Mouse (Mus musculus) kidney, adult 11 months (tissue): ENCODE measurements around the gene Ms4a6d.
"Not testable (repeated sequence)": the region's sequence is repeated elsewhere in the genome, so short reads cannot be mapped to it uniquely, and the experiment has no call there.

Experiments used
- DNase-seq: peaks from one replicate; pipeline ENCODE4 v3.0.0; 2022

The Ms4a6d gene

GRCm38 (mm10) chr19:11604603-11605002, at the start of gene Ms4a6d:
Ms4a6d (minus strand) TSS chr19:11604849.
- no peak for DNase-seq

DNA sequence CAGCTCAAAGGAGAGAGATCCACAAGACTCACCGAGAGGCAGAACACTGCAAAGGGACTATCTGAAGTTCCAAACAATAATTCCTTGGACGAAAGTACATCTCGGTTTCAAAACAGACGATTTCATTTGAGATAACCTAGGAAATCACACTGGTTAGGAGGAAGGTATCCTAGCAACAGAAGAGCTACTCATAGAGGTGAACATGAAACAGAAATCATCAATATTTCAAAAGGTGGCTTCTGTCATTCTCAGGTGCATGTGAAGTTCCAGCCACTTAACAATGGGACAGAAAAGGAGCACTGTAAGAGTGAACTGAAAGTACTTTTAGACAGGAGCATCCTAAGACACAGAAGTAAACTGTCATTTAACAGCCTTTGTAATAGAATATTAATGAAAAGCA, 44.9 kb upstream of the Ms4a6d start:
- DNase-seq: no peak

GRCm38 (mm10) chr19:11646166-11646565, 41.5 kb upstream of the Ms4a6d start:
- DNase-seq: no peak

- DNase-seq: no peak
These were observed 36.1 kb upstream of the Ms4a6d start, which contains the start of gene Ms4a3 for GRCm38 (mm10) chr19:11640732-11641131. Ms4a3 (minus strand) TSS chr19:11640851.

DNA sequence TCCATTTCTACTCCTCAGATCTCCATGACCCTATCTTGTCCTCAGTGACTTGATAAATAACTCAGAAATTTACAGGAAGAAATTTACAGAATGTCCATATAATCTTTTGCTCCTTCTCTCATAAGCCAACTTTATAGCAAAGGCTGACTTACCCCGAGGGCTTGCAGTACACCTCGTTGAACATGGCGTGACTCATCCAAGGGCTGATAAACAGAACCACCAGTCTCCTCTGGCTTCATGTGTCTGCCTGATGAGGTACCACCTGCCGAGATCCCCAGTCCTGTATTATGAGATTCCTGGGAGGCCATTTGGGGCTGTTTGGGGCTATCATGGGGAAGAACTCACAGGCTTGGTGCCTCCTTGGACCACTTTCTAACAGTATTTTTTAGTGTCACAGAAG, 34.4 kb upstream of the Ms4a6d start:
- DNase-seq: no peak

DNA sequence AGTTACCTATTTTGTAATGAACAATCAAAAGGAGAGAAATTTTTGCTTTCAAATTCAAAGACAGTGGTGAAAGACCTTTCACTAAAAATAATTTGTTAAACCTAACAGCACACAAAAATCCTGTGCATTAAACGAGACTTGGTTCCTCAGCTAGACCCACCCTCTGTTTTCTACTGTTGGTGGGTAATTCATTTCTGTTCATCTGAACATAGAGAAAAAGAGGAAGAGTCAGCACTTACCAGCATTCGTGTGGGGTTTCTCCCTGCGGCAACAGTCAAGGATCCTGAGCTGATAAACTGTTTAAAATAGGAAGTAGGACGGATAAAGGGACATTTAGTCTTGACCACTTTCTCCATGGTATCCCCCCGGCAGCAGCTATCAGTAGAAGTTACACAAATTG, 30.9 kb upstream of the Ms4a6d start:
- no peak for DNase-seq

DNA sequence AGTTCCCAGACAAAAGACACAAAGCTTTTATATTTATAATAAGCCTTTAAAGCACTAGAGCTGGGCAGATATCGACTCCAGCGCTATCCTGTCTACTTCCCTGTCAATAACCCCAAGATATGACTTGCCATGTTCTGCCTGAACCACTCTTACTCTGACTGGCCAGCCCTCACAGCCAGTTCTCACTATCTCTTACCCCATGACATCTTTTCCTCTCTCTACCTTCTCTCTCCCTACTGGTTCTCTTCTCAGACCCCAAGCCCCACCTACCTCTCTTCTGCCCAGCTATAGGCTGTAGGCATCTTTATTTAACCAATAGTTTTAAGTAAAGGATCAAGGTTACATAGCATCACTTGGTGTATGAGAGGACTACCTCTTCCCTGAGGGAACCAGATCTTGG, 29.7 kb upstream of the Ms4a6d start:
- DNase-seq: no peak

- DNase-seq: no peak
These were observed 29.1 kb upstream of the Ms4a6d start for GRCm38 (mm10) chr19:11633732-11634131.

DNA sequence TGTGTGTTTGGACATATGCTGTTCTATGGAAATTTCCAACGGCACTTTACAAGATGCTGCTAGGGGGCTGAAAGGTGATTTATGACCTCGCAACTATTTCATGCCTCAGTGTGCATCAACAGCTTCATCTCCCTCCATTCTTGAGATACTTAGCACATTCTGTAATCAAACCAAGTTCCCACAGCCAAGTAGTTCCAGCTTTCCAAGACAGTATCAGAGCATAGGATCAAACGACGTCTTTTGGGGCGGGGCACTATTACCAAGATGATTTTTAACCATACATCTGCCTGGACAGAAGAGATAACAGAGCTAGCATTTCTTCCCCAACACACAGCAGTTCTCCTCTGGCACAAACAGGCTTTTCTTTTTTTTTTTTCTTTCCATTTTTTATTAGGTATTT, 20.6 kb upstream of the Ms4a6d start:
- DNase-seq: no peak

GRCm38 (mm10) chr19:11624800-11625199, 20.2 kb upstream of the Ms4a6d start:
- no peak for DNase-seq

GRCm38 (mm10) chr19:11623551-11623950, 18.9 kb upstream of the Ms4a6d start, which contains the start of gene Ms4a2:
Ms4a2 (minus strand) TSS chr19:11623719.
- DNase-seq: no peak

DNA sequence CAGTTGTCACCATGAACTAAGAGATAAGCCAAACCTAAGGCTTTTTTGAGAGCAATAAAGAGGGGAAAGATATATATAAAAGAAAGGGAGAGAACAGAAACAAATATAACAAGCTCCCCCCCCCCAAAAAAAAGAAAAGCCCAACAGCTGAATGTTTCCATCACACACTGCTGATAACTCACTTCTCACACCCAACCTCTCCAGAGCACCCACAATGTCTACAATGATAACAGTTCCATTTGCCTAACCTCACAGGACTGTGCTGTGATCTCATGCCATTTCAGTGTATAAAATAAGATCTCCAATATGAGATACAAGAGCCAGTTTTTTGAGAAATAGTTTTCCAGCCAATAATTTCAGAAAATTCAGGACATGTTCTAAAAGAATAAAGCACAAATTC, 13.3 kb upstream of the Ms4a6d start:
- DNase-seq: no peak

- DNase-seq: no peak
These were observed 10.2 kb upstream of the Ms4a6d start for GRCm38 (mm10) chr19:11614805-11615204.

DNA sequence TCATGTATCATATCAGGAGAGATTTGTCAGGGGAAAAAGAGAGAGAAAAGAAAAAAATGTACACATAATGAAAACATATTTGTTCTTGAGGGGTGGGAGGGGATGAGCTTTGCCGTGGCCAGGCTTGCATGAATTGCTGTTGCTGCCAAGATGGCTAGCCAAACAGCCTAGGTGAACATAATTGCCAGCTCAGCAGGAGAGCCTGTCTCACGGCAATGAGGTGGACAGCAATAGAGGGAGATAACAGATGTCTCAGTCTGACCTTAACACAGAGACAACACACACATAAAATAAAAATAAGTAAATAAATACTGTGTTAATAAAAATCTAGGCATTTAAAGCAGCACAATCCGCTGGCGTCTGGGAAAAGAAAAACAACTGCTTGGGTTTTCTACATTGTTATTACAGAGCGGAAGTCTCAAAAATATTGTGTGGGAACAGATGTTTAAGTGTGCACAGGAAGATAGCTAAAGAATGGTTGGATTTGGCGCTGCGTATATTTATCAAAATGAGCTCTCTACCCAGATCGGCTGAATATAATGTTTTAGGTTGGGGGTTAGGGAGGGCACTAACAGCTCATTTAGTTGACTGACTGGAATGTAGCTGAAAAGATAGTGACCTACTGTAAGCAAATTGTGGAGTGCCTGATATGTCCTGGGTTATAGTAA, 9.3 kb upstream of the Ms4a6d start:
- no peak for DNase-seq

DNA sequence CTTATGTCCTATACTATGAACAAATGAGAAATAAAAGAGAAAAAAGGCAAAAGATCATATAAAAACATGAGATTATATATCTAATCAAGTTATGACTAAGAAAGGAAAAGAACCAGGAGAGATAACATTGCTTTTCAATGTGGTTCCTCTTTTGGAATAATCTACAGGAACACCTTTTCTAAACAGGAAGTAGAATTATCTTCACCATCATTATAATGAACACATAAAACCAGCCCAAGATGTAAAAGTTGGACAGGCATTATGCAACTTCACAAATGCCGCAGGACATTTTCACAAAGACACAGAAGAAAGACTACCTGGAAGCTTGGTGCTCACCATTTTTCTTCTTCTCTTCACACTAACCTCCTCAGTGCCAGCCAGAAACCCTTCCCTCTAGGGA, 8.4 kb upstream of the Ms4a6d start:
- DNase-seq: no peak

DNA sequence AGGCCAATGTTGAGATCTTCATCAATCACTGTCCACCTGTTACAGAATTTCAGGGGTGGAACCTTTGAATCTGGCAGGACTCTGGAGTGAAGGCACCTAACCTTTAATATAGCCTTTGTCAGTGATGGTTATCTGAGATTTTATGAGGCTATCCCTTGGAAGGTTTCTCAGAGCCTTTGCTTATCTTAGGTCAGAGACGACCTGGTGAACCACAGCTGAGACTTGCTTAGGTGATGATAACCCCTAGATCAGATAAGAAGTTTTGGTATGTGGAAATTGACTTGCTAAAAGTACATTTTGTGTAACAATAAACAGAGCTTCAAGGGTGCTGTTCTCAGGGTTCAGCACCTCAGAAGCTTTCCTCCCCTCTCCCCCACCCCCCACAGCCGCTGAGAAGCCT, 7.6 kb upstream of the Ms4a6d start:
- no peak for DNase-seq

- no peak for DNase-seq
These were observed 6.9 kb upstream of the Ms4a6d start for GRCm38 (mm10) chr19:11611541-11611945.

DNA sequence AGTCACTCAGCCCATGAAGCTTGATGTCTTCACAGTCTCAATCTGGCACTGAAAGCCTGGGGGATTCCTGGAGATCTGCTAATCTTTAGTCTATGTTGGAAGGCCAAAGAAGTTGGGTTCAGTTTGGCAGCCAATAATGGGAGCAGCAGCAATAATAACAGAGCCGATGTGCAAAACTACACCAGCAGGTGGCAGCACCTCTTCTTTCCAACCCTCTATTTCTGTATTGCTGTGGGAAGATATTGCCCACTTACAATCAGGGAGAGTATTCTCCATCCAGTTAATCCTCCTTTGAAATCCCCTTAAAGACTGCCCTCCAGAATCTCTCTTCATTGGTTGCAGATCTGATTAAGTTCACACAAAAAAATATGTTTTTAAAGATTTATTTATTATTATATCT, 3.5 kb upstream of the Ms4a6d start:
- DNase-seq: no peak

DNA sequence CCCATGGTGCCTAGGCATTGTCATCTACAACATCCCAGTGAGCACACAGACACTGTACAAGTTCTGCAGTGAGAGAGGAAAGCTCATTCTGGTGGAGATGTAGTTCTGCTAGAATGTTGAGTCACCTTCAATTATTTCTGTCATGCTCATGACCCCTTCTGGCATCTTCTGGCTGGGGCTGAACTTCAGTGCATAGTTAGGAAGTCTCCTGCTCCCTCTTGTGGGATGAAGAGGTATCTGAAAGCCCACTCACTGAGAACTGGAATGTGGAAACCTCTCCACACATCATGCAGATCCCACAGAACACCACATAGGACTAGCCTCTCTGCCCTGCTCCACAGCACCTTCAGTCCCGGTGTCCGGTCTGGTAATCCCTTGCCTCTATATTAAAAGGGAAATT, 2.6 kb downstream of the Ms4a6d start:
- DNase-seq: no peak

DNA sequence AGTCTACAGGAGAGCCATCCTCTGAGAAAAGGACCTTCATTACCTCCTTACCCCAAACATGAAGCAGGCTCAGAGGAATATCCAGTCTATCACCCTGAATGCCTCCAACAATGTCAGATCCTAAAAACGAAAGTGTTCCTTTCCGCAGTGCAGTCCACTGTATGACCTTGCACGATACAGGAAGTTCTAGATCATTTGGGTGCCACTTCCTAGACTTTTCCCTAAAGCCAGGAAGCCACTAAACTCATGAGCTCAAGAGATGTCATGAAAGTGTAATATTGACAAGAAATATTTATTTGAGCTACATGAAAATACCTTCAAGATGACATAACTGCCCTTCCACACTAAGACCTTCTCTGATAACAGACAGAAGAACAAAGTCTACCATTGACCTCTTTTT, 3.3 kb downstream of the Ms4a6d start:
- no peak for DNase-seq

- no peak for DNase-seq
These were observed 14.7 kb downstream of the Ms4a6d start for GRCm38 (mm10) chr19:11589891-11590449.

DNA sequence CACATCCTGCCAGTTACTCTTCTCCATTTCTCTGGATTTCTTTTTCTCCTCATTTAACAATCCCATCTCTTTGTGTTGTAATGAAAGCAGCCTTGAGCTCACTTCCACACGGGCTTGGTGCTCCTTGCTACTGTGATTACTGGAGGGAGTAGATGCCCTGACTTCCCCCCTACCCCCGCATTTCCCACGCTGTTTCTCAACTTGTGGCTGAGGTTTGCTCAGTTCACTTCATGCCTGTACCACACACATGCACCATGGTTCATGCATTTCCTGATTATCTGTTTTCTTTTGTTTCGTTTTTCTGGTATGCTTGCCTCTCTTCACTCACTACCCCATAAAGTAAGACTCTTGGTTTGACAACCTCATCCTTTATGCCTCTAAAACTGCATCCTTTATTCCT, 15.4 kb downstream of the Ms4a6d start:
- DNase-seq: no peak

GRCm38 (mm10) chr19:11574965-11575364, 29.7 kb downstream of the Ms4a6d start:
- no peak for DNase-seq

- not testable (repeated sequence) for DNase-seq
These were observed 45.1 kb downstream of the Ms4a6d start for GRCm38 (mm10) chr19:11559560-11559959.

DNA sequence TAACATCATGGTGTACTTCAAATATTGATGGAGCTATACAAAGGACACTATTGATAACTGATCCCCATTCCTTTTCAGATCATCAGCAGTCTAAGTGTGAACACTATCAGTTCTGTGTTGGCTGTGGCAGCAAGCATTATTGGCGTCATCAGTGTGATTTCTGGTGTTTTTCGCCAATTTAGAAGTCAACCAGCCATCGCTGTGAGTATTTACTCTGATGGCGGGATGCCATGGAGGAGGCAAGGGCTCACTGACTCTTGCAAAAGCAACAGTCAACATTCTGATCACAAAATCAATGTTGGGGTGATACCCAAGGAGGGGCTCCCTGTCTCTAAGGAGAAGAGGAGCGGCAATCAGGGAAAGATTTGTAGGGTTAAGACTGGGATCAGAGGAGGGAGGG, 49.9 kb downstream of the Ms4a6d start:
- no peak for DNase-seq
